Mouse (Mus musculus) myocyte (in vitro differentiated cells): Measurements from ENCODE around the gene Prdm9. TPM values are rescaled to one million over a fixed set of nuclear protein-coding genes. Genes with fewer than 3 reads are reported as not detected.

Experiments
- H3K27me3 ChIP-seq: one replicate; pipeline ENCODE4 v1.6.1; 2011; ENCODE audit not compliant: control insufficient read depth, insufficient read depth, insufficient read length
- H3K36me3 ChIP-seq: one replicate; pipeline ENCODE4 v1.6.1; 2011; ENCODE audit not compliant: control insufficient read depth, insufficient read depth
- H3K4me2 ChIP-seq: one replicate; pipeline ENCODE4 v1.6.1; 2011; ENCODE audit warnings: low read depth, control low read depth
- H3K4me3 ChIP-seq: one replicate; pipeline ENCODE4 v1.5.1; 2011; ENCODE audit warnings: mild to moderate bottlenecking, control low read depth, moderate library complexity
- H3K79me2 ChIP-seq: one replicate; pipeline ENCODE4 v1.6.1; 2011; ENCODE audit not compliant: control insufficient read depth, insufficient read depth
- H3ac ChIP-seq: one replicate; pipeline ENCODE4 v1.6.1; 2011; ENCODE audit not compliant: control insufficient read depth, insufficient read length
- CEBPB ChIP-seq: IDR thresholded peaks from 2 replicates; pipeline ENCODE4 v1.6.1; 2011; ENCODE audit warnings: mild to moderate bottlenecking, moderate library complexity; ENCODE audit not compliant: poor library complexity, insufficient read depth, severe bottlenecking
- E2F4 ChIP-seq: IDR thresholded peaks from one replicate; pipeline ENCODE4 v1.6.1; 2011; ENCODE audit warnings: mild to moderate bottlenecking, control low read depth, moderate library complexity; ENCODE audit not compliant: insufficient read depth
- MAX ChIP-seq: IDR thresholded peaks from one replicate; pipeline ENCODE4 v1.6.1; 2011; ENCODE audit warnings: low read depth, mild to moderate bottlenecking, control low read depth
- MYOD1 ChIP-seq, 3 experiments: IDR thresholded peaks; one replicate each; pipeline ENCODE4 v1.6.1; 2011; ENCODE audit warnings: control low read depth in 2 of 3, low read depth in 2 of 3, mild to moderate bottlenecking in 2 of 3, moderate library complexity in 1 of 3; ENCODE audit not compliant: insufficient read length in 2 of 3, control insufficient read depth in 1 of 3
- MYOG ChIP-seq, 3 experiments: IDR thresholded peaks; one replicate each; pipeline ENCODE4 v1.6.1; 2011; ENCODE audit warnings: control low read depth in 2 of 3, low read depth in 2 of 3, mild to moderate bottlenecking in 2 of 3; ENCODE audit not compliant: insufficient read length in 2 of 3, control insufficient read depth in 1 of 3, insufficient read depth in 1 of 3
- POLR2A ChIP-seq: IDR thresholded peaks from one replicate; pipeline ENCODE4 v1.6.1; 2011; ENCODE audit warnings: low read depth, mild to moderate bottlenecking, control low read depth, moderate library complexity; ENCODE audit not compliant: insufficient read length
- POLR2AphosphoS2 ChIP-seq: IDR thresholded peaks from one replicate; pipeline ENCODE4 v1.6.1; 2011; ENCODE audit warnings: low read depth, control low read depth; ENCODE audit not compliant: insufficient read length
- REST ChIP-seq: IDR thresholded peaks from one replicate; pipeline ENCODE4 v1.6.1; 2011; ENCODE audit warnings: mild to moderate bottlenecking, control low read depth, moderate library complexity; ENCODE audit not compliant: insufficient read depth, insufficient read length
- SRF ChIP-seq: IDR thresholded peaks from one replicate; pipeline ENCODE4 v1.6.1; 2011; ENCODE audit warnings: low read depth; ENCODE audit not compliant: control insufficient read depth, insufficient read length
- TCF12 ChIP-seq: IDR thresholded peaks from one replicate; pipeline ENCODE4 v1.6.1; 2011; ENCODE audit warnings: mild to moderate bottlenecking, control low read depth; ENCODE audit not compliant: poor library complexity, insufficient read depth, severe bottlenecking
- TCF3 ChIP-seq: IDR thresholded peaks from one replicate; pipeline ENCODE4 v1.6.1; 2011; ENCODE audit warnings: low read depth, control low read depth; ENCODE audit not compliant: insufficient read length
- USF1 ChIP-seq: IDR thresholded peaks from one replicate; pipeline ENCODE4 v1.6.1; 2011; ENCODE audit warnings: low read depth, mild to moderate bottlenecking, control low read depth, moderate library complexity
- polyA plus RNA-seq: library from polyadenylated mRNA; unstranded; fragments of >200 nt; fragmentation: generic; extraction: Trizol; gene quantifications from one replicate; pipeline ENCODE4 v1.2.1, GENCODE M21; 2012; ENCODE audit warnings: missing spikeins

Prdm9 gene
- polyA plus RNA-seq, 1 experiment = 1.2 TPM

DNA sequence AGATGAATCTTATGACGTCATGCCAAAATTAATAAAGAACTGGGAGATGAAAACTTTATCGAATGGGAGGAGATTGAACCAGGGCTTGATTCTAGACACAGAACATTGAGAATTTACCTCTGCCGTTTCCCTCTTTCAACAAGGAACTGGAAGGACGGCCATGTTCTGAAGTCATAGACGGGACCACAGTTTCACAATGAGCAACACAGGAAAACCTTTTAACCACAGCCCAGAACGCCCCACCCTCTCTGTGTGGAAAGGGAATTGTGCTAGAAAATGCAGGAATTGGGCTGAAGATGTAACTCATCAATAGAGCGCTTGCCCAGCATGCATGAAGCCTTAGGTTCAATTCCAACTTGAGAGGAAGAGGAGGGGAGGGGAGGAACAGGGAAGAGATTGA, 18.9 kb upstream of the Prdm9 start:
- H3K4me2 ChIP-seq = no peak overlapping the region
- H3K27me3 ChIP-seq = no peaks in the 10 kb centered on the region
- no peak overlapping the region for H3ac ChIP-seq
- TF ChIP-seq E2F4 (no peak), USF1 (no peak), MAX (no peak), CEBPB (no peak), POLR2AphosphoS2 (no peak), POLR2A (no peak), TCF3 (no peak), SRF (no peak), MYOD1 (IDR thresholded peaks at IDR 0.05; ENCODE audit: control insufficient read depth in 1 of 3, insufficient read length in 2 of 3, low read depth in 2 of 3) (no peak), REST (no peak), MYOG (IDR thresholded peaks at IDR 0.05; ENCODE audit: control insufficient read depth in 1 of 3, insufficient read depth in 1 of 3, insufficient read length in 2 of 3, low read depth in 2 of 3) (no peak), TCF12 (no peak)
- no peak overlapping the region for H3K4me3 ChIP-seq
- no peaks in the 10 kb centered on the region for H3K79me2 ChIP-seq
- H3K36me3 ChIP-seq = no peaks in the 10 kb centered on the region

GRCm38 (mm10) chr17:15580072-15580447, 15.9 kb upstream of the Prdm9 start:
- TF ChIP-seq TCF3 (no peak), USF1 (no peak), MYOG (IDR thresholded peaks at IDR 0.05; ENCODE audit: control insufficient read depth in 1 of 3, insufficient read depth in 1 of 3, insufficient read length in 2 of 3, low read depth in 2 of 3) (no peak), SRF (no peak), TCF12 (no peak), CEBPB (no peak), POLR2A (no peak)
- H3K27me3 ChIP-seq = no peaks in the 10 kb centered on the region
- H3K4me3 ChIP-seq = no peak overlapping the region
- no peak overlapping the region for H3ac ChIP-seq
- no peaks in the 10 kb centered on the region for H3K36me3 ChIP-seq
- no peaks in the 10 kb centered on the region for H3K79me2 ChIP-seq
- H3K4me2 ChIP-seq = no peak overlapping the region

GRCm38 (mm10) chr17:15579410-15580071, 15.4 kb upstream of the Prdm9 start:
- Histone ChIP-seq H3ac (no peak overlapping the region), H3K79me2 (no peaks in the 10 kb centered on the region), H3K4me2 (no peak overlapping the region), H3K27me3 (no peaks in the 10 kb centered on the region), H3K36me3 (no peaks in the 10 kb centered on the region), H3K4me3 (no peak overlapping the region)
- no peak for TF ChIP-seq REST
- TF ChIP-seq POLR2A = no peak
- no peak for TF ChIP-seq SRF
- TF ChIP-seq POLR2AphosphoS2 = no peak
- no peak for TF ChIP-seq E2F4
- TF ChIP-seq TCF12 = no peak
- no peak for TF ChIP-seq MYOG (IDR thresholded peaks at IDR 0.05; ENCODE audit: control insufficient read depth in 1 of 3, insufficient read depth in 1 of 3, insufficient read length in 2 of 3, low read depth in 2 of 3)
- no peak for TF ChIP-seq MAX
- no peak for TF ChIP-seq CEBPB
- TF ChIP-seq MYOD1 (IDR thresholded peaks at IDR 0.05; ENCODE audit: control insufficient read depth in 1 of 3, insufficient read length in 2 of 3, low read depth in 2 of 3) = no peak
- no peak for TF ChIP-seq TCF3

- Histone ChIP-seq H3K36me3 (no peaks in the 10 kb centered on the region), H3ac (no peak overlapping the region), H3K4me3 (no peak overlapping the region), H3K79me2 (no peaks in the 10 kb centered on the region), H3K27me3 (no peaks in the 10 kb centered on the region), H3K4me2 (no peak overlapping the region)
- TF ChIP-seq POLR2A (no peak), TCF12 (no peak), POLR2AphosphoS2 (no peak), E2F4 (no peak), MYOD1 (IDR thresholded peaks at IDR 0.05; ENCODE audit: control insufficient read depth in 1 of 3, insufficient read length in 2 of 3, low read depth in 2 of 3) (no peak), USF1 (no peak), REST (no peak), SRF (no peak), TCF3 (no peak), CEBPB (no peak), MYOG (IDR thresholded peaks at IDR 0.05; ENCODE audit: control insufficient read depth in 1 of 3, insufficient read depth in 1 of 3, insufficient read length in 2 of 3, low read depth in 2 of 3) (no peak), MAX (no peak)
Measured at GRCm38 (mm10) chr17:15577291-15577694, 13.1 kb upstream of the Prdm9 start.
